8 mouse cellular contexts compared by ENCODE assay signal in the genomic region with DNA sequence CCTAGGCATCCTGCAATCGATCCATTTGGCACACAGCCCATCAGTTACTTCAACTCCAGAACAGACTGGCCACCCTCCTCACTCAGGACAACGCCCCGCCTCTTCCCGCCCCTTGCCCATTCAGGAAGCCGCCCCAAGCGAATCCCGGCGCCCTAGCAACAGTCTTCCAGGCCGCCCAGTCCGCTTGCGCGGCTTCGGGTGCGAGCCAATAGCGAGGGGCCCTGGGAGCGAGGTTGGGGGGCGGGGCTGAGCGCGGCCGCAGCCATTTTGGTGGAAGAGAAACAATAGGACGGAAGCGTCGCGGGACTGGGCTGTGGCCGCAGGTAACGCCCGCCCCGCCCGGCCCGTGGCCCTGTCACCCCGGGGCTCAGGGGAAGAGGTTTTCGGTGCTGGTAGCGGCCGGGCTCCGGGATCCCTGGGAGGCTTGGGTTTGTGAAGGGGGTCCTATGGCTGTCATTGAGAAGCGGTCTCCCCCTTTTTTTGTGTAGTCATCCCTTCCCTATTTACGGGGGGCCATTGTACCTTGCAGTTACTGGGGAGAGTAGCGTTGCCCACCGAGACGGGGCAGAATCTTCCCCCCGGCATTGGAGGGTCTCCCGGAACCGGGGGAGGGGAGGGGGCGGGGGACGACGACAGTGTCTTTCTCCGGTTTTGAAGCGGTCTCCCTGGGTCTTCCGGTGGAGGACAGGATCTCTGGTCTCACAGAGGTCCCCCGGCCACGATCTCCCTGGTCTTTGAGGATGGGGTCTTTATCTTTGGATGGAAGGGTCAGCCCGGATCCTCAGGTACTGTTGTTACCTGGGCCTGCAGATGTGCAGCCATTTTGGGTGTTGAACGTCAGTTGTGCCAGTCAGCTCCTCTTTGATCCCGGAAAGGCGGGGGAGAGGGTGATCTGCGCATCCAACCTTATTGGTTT. TPM values are rescaled to one million over a fixed set of nuclear protein-coding genes. Genes with fewer than 3 reads are reported as not detected.
A peak's percentile ranks its signal among the peaks of the same experiment; 100 is the strongest.
DNase-seq lines count a peak whose midpoint lies in the region; ATAC-seq and TF ChIP-seq lines count a peak whose summit lies in the region.

A gene (plus strand): TSS at position 249 of the 916 bp plus-strand sequence.

- H3K4me2 ChIP-seq in forebrain, postnatal 0 days (ENCODE audit: low read depth), result peak within 1 kb of the TSS; percentile 58
- H3K4me2 ChIP-seq in lung, embryonic 15.5 days, result peak within 1 kb of the TSS; percentile 59

- peaks cover 48% of the 10 kb centered on the region for H3K4me1 ChIP-seq in G1E (ENCODE audit: insufficient read depth, low read depth, low read length)
- peaks cover 34% of the 10 kb centered on the region for H3K4me1 ChIP-seq in forebrain, postnatal 0 days (ENCODE audit: insufficient read depth)
- peaks cover 53% of the 10 kb centered on the region for H3K4me1 ChIP-seq in lung, embryonic 15.5 days

- peaks cover 3% of the 10 kb centered on the region for H3K27me3 ChIP-seq in G1E (ENCODE audit: insufficient read depth, low read length)
- no peaks in the 10 kb centered on the region for H3K27me3 ChIP-seq in forebrain, postnatal 0 days (ENCODE audit: insufficient read depth, low read length)
- H3K27me3 ChIP-seq in lung, embryonic 15.5 days, result no peaks in the 10 kb centered on the region

- H3K36me3 ChIP-seq in G1E (replicated peaks), result peaks cover 32% of the 10 kb centered on the region
- H3K36me3 ChIP-seq in forebrain, postnatal 0 days (ENCODE audit: insufficient read depth), result 0 out of 2 replicates have a peak, but pooled peaks cover 3% of the 10 kb centered on the region
- no peaks in the 10 kb centered on the region; the same call in 1 of the 2 replicates for H3K36me3 ChIP-seq in lung, embryonic 15.5 days

- TF ChIP-seq CTCF in G1E (IDR thresholded peaks at IDR 0.05; ENCODE audit: low read depth, low read length), result no peak
- no peak for TF ChIP-seq CTCF in forebrain, postnatal 0 days (IDR thresholded peaks at IDR 0.05; ENCODE audit: low read depth)

- ATAC-seq in G1E (ENCODE audit: extremely low read depth, insufficient number of reproducible peaks, low FRiP score, poor library complexity, severe bottlenecking), result peak; percentile 99
- ATAC-seq in forebrain, postnatal 0 days, result peak; percentile 99
- ATAC-seq in lung, embryonic 15.5 days (ENCODE audit: borderline replicate concordance, extremely low read depth, low FRiP score, low TSS enrichment), result peak; percentile 99

- 3% methylated on average over 56 of the region's 56 CpGs for WGBS in forebrain, postnatal 0 days
- under 1% methylated on average over 56 of the region's 56 CpGs for WGBS in lung, embryonic 15.5 days

- H3K9me3 ChIP-seq in G1E (replicated peaks), result no peaks in the 10 kb centered on the region
- no peaks in the 10 kb centered on the region for H3K9me3 ChIP-seq in forebrain, postnatal 0 days (ENCODE audit: low read length)
- H3K9me3 ChIP-seq in lung, embryonic 15.5 days, result no peaks in the 10 kb centered on the region

- DNase-seq in G1E (ENCODE audit: low spot score), result peak; percentile 97
- DNase-seq in cerebellum, adult 18-20 months, result peak; percentile 97 to 98
- peak; percentile 97 for DNase-seq in forebrain, postnatal 0 days
- peak; percentile 98 for DNase-seq in heart, postnatal 4 days
- peak; percentile 94 to 95 for DNase-seq in layer of hippocampus, adult 8-10 months (ENCODE audit: low spot score in 2 of 2)
- DNase-seq in ovary, adult 18-20 months (ENCODE audit: low spot score), result peak; percentile 95
- peak; percentile 93 for DNase-seq in thymus, postnatal 0 days (ENCODE audit: low spot score)

- H3K9ac ChIP-seq in forebrain, postnatal 0 days, result peak within 1 kb of the TSS; percentile 96
- peak within 1 kb of the TSS; percentile 91 for H3K9ac ChIP-seq in lung, embryonic 15.5 days

- H3K27ac ChIP-seq in forebrain, postnatal 0 days (ENCODE audit: low read depth, low read length), result peak within 1 kb of the TSS; percentile 95
- peak within 1 kb of the TSS; percentile 85 for H3K27ac ChIP-seq in lung, embryonic 15.5 days

- H3K4me3 ChIP-seq in G1E (ENCODE audit: low read depth, low read length), result peak within 1 kb of the TSS; percentile 80
- H3K4me3 ChIP-seq in forebrain, postnatal 0 days (ENCODE audit: low read depth, low read length), result peak within 1 kb of the TSS; percentile 91
- peak within 1 kb of the TSS; percentile 77 for H3K4me3 ChIP-seq in lung, embryonic 15.5 days

RNA-seq across cellular contexts. Expression of the gene that starts here (rescaled TPM):
- 39.0 and 43.0 TPM in 2 replicates for total RNA-seq in G1E (2014; fragmentation: Nextera tagmentation)
- 35.7 and 43.8 TPM in 2 replicates for total RNA-seq in G1E (2017)
- 29.4 and 33.6 TPM in 2 replicates for polyA plus RNA-seq in G1E (2012)
- total RNA-seq in forebrain, postnatal 0 days (2014; rRNA removed), result 136 and 140 TPM in 2 replicates
- 218 and 226 TPM in 2 replicates for polyA plus RNA-seq in forebrain, postnatal 0 days (2015; fragmentation: Nextera tagmentation; extraction: Ambion mirVana)
- 10 to 100 TPM; 43.7 to 48.5 TPM for total RNA-seq in heart, postnatal 4 days (2021)
- 100 to 1,000 TPM; 195 to 221 (median 213) TPM for total RNA-seq in layer of hippocampus, adult 8-10 months (2022)
- 72.5 and 74.7 TPM in 2 replicates for polyA plus RNA-seq in lung, embryonic 15.5 days (2015; fragmentation: Nextera tagmentation; extraction: Ambion mirVana)
- 40.9 and 49.8 TPM in 2 replicates for polyA plus RNA-seq in thymus, postnatal 0 days (2015; fragmentation: Nextera tagmentation; extraction: Ambion mirVana)

Comparison
In these comparisons a context has a peak if more than half of its experiments do, and no peak if none do; other contexts are left out.
1. Peak in every context shown above with its lines: DNase-seq, ATAC-seq, H3K4me3 ChIP-seq and H3K27ac ChIP-seq.